Mouse (Mus musculus) ES-E14 (cell line): ENCODE data around the gene Ttyh2.

Source experiments
- CHD2 ChIP-seq: IDR thresholded peaks from 2 replicates; pipeline ENCODE4 v1.6.1; 2014; ENCODE audit warnings: mild to moderate bottlenecking, low read depth, low read length, inconsistent platforms
- HCFC1 ChIP-seq: IDR thresholded peaks from 2 replicates; pipeline ENCODE4 v1.6.1; 2012; ENCODE audit warnings: low read length, inconsistent platforms, borderline replicate concordance; ENCODE audit not compliant: insufficient read depth
- MAFK ChIP-seq: IDR thresholded peaks from 2 replicates; pipeline ENCODE4 v1.6.1; 2014; ENCODE audit warnings: mild to moderate bottlenecking, low read depth, low read length, inconsistent platforms; ENCODE audit not compliant: insufficient read depth
- ZC3H11A ChIP-seq: IDR thresholded peaks from 2 replicates; pipeline ENCODE4 v1.6.1; 2012; ENCODE audit warnings: low read depth, mild to moderate bottlenecking, inconsistent platforms, low read length, borderline replicate concordance
- ZNF384 ChIP-seq: IDR thresholded peaks from 2 replicates; pipeline ENCODE4 v1.6.1; 2012; ENCODE audit warnings: low read depth, low read length, inconsistent platforms

- TF ChIP-seq CHD2 (no peak), ZNF384 (no peak), ZC3H11A (no peak), MAFK (no peak), HCFC1 (peak; percentile 48; the same call in 1 of the 2 replicates)
Measured at GRCm38 (mm10) chr11:114675341-114675825, at the start of gene Ttyh2.
